Mouse (Mus musculus): ENCODE results near the gene Gtsf1. TPM values are rescaled to one million over a fixed set of nuclear protein-coding genes. Genes with fewer than 3 reads are reported as not detected.
"Not testable (repeated sequence)": the region's sequence is repeated elsewhere in the genome, so short reads cannot be mapped to it uniquely, and the experiment has no call there.

Gtsf1 gene
- polyA plus RNA-seq, 1 experiment from 2014 or later, result not detected

GRCm38 (mm10) chr15:103405586-103405985, 24.7 kb downstream of the Gtsf1 start:
- 81% methylated on average over 3 of the region's 3 CpGs for WGBS
- not testable (repeated sequence) for DNase-seq (ENCODE audit: low spot score); H3K4me3 ChIP-seq; H3K27me3 ChIP-seq (replicated peaks; ENCODE audit: low read depth, poor library complexity, severe bottlenecking); H3K36me3 ChIP-seq (replicated peaks); H3K27ac ChIP-seq (replicated peaks); H3K9me3 ChIP-seq; H3K4me1 ChIP-seq

- H3K27me3 ChIP-seq (replicated peaks; ENCODE audit: low read depth, poor library complexity, severe bottlenecking), result no peaks in the 10 kb centered on the region
- H3K9me3 ChIP-seq, result no peaks in the 10 kb centered on the region
- DNase-seq (ENCODE audit: low spot score), result no peak
- WGBS, result 90% methylated on average over 5 of the region's 5 CpGs
- H3K27ac ChIP-seq (replicated peaks), result no peak overlapping the region
- H3K4me3 ChIP-seq, result no peak overlapping the region
- no peaks in the 10 kb centered on the region for H3K36me3 ChIP-seq (replicated peaks)
- H3K4me1 ChIP-seq, result no peaks in the 10 kb centered on the region
These were observed 28.9 kb downstream of the Gtsf1 start for GRCm38 (mm10) chr15:103401361-103401760.

- no peak for DNase-seq (ENCODE audit: low spot score)
- no peak overlapping the region for H3K4me3 ChIP-seq
- no peak overlapping the region for H3K27ac ChIP-seq (replicated peaks)
- no peaks in the 10 kb centered on the region for H3K36me3 ChIP-seq (replicated peaks)
- no peaks in the 10 kb centered on the region for H3K27me3 ChIP-seq (replicated peaks; ENCODE audit: low read depth, poor library complexity, severe bottlenecking)
- H3K4me1 ChIP-seq, result no peaks in the 10 kb centered on the region
- no peaks in the 10 kb centered on the region for H3K9me3 ChIP-seq
These were observed 36.7 kb downstream of the Gtsf1 start for GRCm38 (mm10) chr15:103393577-103393976.

- H3K27me3 ChIP-seq (replicated peaks; ENCODE audit: low read depth, poor library complexity, severe bottlenecking), result no peaks in the 10 kb centered on the region
- H3K9me3 ChIP-seq, result no peaks in the 10 kb centered on the region
- H3K27ac ChIP-seq (replicated peaks), result no peak overlapping the region
- H3K4me3 ChIP-seq, result no peak overlapping the region
- no peaks in the 10 kb centered on the region; the same call in 1 of the 2 replicates for H3K4me1 ChIP-seq
- no peak for DNase-seq (ENCODE audit: low spot score)
- no peaks in the 10 kb centered on the region for H3K36me3 ChIP-seq (replicated peaks)
- 51% methylated on average over 4 of the region's 4 CpGs for WGBS
These were observed 41.6 kb downstream of the Gtsf1 start for GRCm38 (mm10) chr15:103388556-103389145.

- Histone ChIP-seq H3K36me3 (replicated peaks) (no peaks in the 10 kb centered on the region), H3K27ac (replicated peaks) (no peak overlapping the region), H3K27me3 (replicated peaks; ENCODE audit: low read depth, poor library complexity, severe bottlenecking) (no peaks in the 10 kb centered on the region), H3K4me3 (no peak overlapping the region), H3K9me3 (no peaks in the 10 kb centered on the region), H3K4me1 (peaks cover 11% of the 10 kb centered on the region)
- no peak for DNase-seq (ENCODE audit: low spot score)
- WGBS, result 74% methylated on average over 7 of the region's 7 CpGs
These were observed 46.3 kb downstream of the Gtsf1 start for GRCm38 (mm10) chr15:103383771-103384488.

GRCm38 (mm10) chr15:103382795-103383406, 47.4 kb downstream of the Gtsf1 start:
- H3K36me3 ChIP-seq (replicated peaks), result no peaks in the 10 kb centered on the region
- no peak for DNase-seq (ENCODE audit: low spot score)
- H3K4me1 ChIP-seq, result peaks cover 22% of the 10 kb centered on the region
- H3K4me3 ChIP-seq, result no peak overlapping the region
- H3K27ac ChIP-seq (replicated peaks), result no peak overlapping the region
- H3K27me3 ChIP-seq (replicated peaks; ENCODE audit: low read depth, poor library complexity, severe bottlenecking), result no peaks in the 10 kb centered on the region
- no peaks in the 10 kb centered on the region for H3K9me3 ChIP-seq
- 34% methylated on average over 5 of the region's 5 CpGs for WGBS

GRCm38 (mm10) chr15:103382075-103382474, 48.2 kb downstream of the Gtsf1 start:
- Histone ChIP-seq H3K27me3 (replicated peaks; ENCODE audit: low read depth, poor library complexity, severe bottlenecking) (no peaks in the 10 kb centered on the region), H3K4me3 (no peak overlapping the region)
- 91% methylated on average over 2 of the region's 2 CpGs for WGBS

GRCm38 (mm10) chr15:103378665-103379356, 51.5 kb downstream of the Gtsf1 start:
- Histone ChIP-seq H3K4me1 (peaks cover 31% of the 10 kb centered on the region), H3K4me3 (no peak overlapping the region), H3K27me3 (replicated peaks; ENCODE audit: low read depth, poor library complexity, severe bottlenecking) (no peaks in the 10 kb centered on the region), H3K36me3 (replicated peaks) (no peaks in the 10 kb centered on the region), H3K27ac (replicated peaks) (no peak overlapping the region), H3K9me3 (no peaks in the 10 kb centered on the region)
- no peak for DNase-seq (ENCODE audit: low spot score)
- WGBS, result 74% methylated on average over 3 of the region's 3 CpGs

More at GRCm38 (mm10) chr15:103382075-103382474, 48.2 kb downstream of the Gtsf1 start:
- H3K4me1 ChIP-seq, result peaks cover 25% of the 10 kb centered on the region
- no peaks in the 10 kb centered on the region for H3K9me3 ChIP-seq
- no peak for DNase-seq (ENCODE audit: low spot score)
- no peak overlapping the region for H3K27ac ChIP-seq (replicated peaks)
- H3K36me3 ChIP-seq (replicated peaks), result no peaks in the 10 kb centered on the region

GRCm38 (mm10) chr15:103377752-103378664, 52.3 kb downstream of the Gtsf1 start:
- Histone ChIP-seq H3K4me3 (no peak overlapping the region), H3K27ac (replicated peaks) (0 out of 2 replicates have a peak overlapping the region, but pooled peaks have one; percentile 3), H3K27me3 (replicated peaks; ENCODE audit: low read depth, poor library complexity, severe bottlenecking) (no peaks in the 10 kb centered on the region), H3K9me3 (no peaks in the 10 kb centered on the region), H3K36me3 (replicated peaks) (no peaks in the 10 kb centered on the region), H3K4me1 (peaks cover 26% of the 10 kb centered on the region)
- no peak for DNase-seq (ENCODE audit: low spot score)
- 65% methylated on average over 3 of the region's 3 CpGs for WGBS

GRCm38 (mm10) chr15:103376837-103377269, 53.4 kb downstream of the Gtsf1 start:
- no peaks in the 10 kb centered on the region for H3K9me3 ChIP-seq
- no peaks in the 10 kb centered on the region for H3K36me3 ChIP-seq (replicated peaks)
- no peak for DNase-seq (ENCODE audit: low spot score)
- H3K27me3 ChIP-seq (replicated peaks; ENCODE audit: low read depth, poor library complexity, severe bottlenecking), result no peaks in the 10 kb centered on the region
- H3K27ac ChIP-seq (replicated peaks), result 0 out of 2 replicates have a peak overlapping the region, but pooled peaks have one; percentile 0
- H3K4me1 ChIP-seq, result peaks cover 21% of the 10 kb centered on the region
- WGBS, result 66% methylated on average over 8 of the region's 8 CpGs
- H3K4me3 ChIP-seq, result no peak overlapping the region

GRCm38 (mm10) chr15:103375112-103375800, 55.0 kb downstream of the Gtsf1 start:
- WGBS, result 84% methylated on average over 4 of the region's 4 CpGs

More at GRCm38 (mm10) chr15:103375112-103375800, 55.0 kb downstream of the Gtsf1 start:
- Histone ChIP-seq H3K27ac (replicated peaks) (no peak overlapping the region), H3K4me1 (peaks cover 36% of the 10 kb centered on the region), H3K9me3 (no peaks in the 10 kb centered on the region), H3K4me3 (no peak overlapping the region), H3K36me3 (replicated peaks) (no peaks in the 10 kb centered on the region), H3K27me3 (replicated peaks; ENCODE audit: low read depth, poor library complexity, severe bottlenecking) (no peaks in the 10 kb centered on the region)
- DNase-seq (ENCODE audit: low spot score), result no peak
